Mouse (Mus musculus): ENCODE measurements around the gene Cyp2c23.

Gene Cyp2c23

DNA sequence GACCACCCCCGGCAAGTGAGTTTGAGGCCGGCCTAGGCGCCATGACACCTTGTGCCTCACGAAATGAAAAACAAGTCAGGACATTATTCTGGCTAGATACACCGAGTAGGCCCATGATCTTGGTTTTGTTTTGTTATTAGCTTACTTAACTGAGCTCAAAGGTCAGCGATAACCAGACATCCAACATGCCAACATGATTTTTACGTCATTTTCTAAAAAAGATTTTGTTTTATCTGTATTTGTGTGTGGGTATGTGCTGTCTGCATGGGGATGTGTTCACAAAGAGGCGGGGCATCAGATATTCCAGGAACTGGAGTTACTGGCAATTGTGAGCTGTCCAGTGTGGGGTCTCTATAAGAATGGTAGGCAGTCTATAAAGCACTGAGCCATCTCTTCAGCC lies 56.9 kb downstream of the Cyp2c23 start:
- DNase-seq (ENCODE audit: low spot score in 2 of 2), result no peak

DNA sequence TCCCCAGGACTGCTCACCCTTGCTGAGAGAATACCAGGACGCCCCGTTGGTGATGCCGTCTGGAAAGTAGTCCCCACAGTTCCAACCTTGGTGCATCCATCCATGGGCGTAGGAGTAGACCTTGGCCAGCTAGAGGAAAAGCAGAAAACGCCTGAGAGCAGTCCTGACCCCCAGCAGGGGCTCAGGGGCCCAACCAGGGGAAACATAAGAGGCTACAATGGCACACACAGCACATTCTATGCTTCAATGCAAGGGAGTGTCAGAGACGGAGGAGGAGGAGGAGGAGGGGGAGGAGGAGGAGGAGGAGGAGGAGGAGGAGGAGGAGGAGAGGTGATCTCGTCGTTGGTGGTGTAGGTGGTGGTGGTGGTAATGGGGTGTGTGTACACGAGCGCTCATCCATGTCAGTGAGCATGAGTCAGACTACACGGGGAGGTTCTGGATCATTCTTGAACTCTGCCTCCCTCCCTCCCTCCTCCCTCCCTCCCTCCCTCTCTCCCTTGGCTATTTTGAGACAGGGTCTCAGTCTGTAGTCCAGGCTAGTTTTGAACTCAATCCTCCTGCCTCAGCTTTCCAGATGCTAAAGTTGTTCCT lies 60.5 kb downstream of the Cyp2c23 start:
- no peak for DNase-seq (ENCODE audit: low spot score in 2 of 2)

GRCm38 (mm10) chr19:43966481-43966880 lies 62.5 kb downstream of the Cyp2c23 start:
- DNase-seq (ENCODE audit: low spot score in 2 of 2), result no peak

- DNase-seq (ENCODE audit: low spot score in 2 of 2), result no peak
Observed at GRCm38 (mm10) chr19:43965496-43966085, 63.4 kb downstream of the Cyp2c23 start.

DNA sequence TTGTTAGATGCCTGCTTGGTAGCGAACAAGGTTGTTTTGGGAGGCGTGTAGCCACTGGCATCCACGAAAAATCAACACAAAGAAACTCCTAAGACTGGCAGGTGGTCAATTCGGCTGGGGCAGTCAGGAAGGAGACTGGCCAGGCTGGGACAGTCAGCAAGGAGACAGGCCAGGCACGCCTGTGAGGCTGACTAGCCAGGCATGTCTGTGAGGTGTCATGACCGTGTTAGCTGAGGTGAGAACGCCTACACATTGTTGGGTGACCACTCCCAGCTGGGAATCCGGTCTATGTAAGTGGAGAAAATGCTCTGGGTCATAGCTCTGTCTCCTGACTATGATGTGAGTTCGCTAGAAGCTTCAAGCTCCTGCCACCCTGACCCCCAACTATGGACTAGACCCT lies 66.2 kb downstream of the Cyp2c23 start:
- no peak for DNase-seq (ENCODE audit: low spot score in 2 of 2)

DNA sequence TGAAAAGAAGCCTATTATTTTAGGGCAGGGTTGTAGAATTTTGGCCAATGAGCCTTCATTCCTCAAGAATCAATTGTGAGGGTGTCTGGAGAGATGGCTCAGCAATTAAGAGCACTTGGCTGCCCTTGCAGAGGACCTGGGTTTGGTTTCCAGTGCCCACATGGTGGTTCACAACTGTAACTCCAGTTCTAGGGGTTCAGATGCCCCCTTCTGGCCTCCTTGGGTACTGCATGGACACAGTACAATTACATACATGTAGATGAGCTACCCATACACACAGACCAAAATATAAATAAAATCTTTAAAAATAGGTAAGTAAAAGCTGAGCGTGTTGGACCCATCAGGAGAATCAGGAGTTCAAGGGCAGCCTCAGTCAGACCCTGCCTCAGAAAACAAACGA lies 67.8 kb downstream of the Cyp2c23 start:
- DNase-seq (ENCODE audit: low spot score in 2 of 2), result no peak

GRCm38 (mm10) chr19:43960014-43960413 lies 69.0 kb downstream of the Cyp2c23 start:
- no peak for DNase-seq (ENCODE audit: low spot score in 2 of 2)

- peak; percentile 50 to 66 for DNase-seq (ENCODE audit: low spot score in 2 of 2)
Observed at GRCm38 (mm10) chr19:43959162-43959561, 69.8 kb downstream of the Cyp2c23 start.

- no peak for DNase-seq (ENCODE audit: low spot score in 2 of 2)
Observed at GRCm38 (mm10) chr19:43957881-43958280, 71.1 kb downstream of the Cyp2c23 start.

DNA sequence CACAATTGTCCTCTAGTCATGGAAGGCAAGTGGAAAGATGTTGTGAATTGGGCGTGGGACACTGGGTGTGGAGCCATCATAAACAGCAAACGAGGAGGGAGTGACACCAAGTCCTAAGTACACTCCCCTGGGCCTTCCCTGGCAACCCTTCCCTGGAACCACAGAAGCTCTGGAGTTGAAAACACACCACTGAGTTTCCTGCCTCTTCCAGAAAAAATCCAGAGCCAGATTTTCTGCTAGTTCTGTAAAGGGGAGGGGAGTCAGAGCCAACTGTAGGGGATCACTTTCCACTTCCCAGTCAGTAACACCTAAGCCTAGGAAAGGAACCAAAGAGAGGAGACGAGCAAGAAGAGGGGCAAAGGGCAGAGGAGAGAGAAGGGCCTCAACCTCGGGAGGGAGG lies 71.6 kb downstream of the Cyp2c23 start:
- no peak for DNase-seq (ENCODE audit: low spot score in 2 of 2)

- no peak for DNase-seq (ENCODE audit: low spot score in 2 of 2)
Observed at GRCm38 (mm10) chr19:43955266-43955665, 73.7 kb downstream of the Cyp2c23 start.

Data from cerebellum, postnatal 4 days (tissue).